Mouse (Mus musculus) liver, postnatal 0 days (tissue): ENCODE measurements at regions not wholly inside any gene's neighbourhood (a gene's known extent, or its start where the extent isn't known, plus 50 kb on each side); places are given as distances from the start of the nearest gene placed in this dataset.

ENCODE experiments used
- CTCF ChIP-seq: sonication (generic); IDR thresholded peaks from 2 replicates; pipeline ENCODE4 v1.5.1; 2016; ENCODE audit warnings: antibody characterized with exemption, low read depth
- EP300 ChIP-seq: IDR thresholded peaks from 2 replicates; pipeline ENCODE4 v1.6.1; 2016; ENCODE audit warnings: antibody characterized with exemption, low read depth, mild to moderate bottlenecking

DNA sequence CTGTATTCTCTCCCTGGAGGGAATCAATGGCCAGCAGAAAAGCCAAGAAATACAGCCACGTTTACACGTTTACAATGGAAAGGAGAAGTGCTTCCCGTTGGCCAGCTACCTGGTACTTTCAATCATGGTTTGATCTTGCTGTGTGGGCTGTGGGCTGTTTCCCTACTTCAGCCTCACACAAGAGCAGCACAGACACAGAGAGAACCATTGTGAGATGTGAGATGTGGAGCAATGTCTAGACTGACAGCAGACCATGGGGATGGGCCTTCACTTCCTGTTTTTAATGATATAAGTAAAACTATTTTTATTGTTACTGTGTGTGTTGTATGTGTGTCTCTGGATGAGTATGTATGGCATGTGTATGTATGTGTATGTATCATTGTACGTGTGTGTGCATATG is 156.2 kb downstream of the Mterf1b start:
- TF ChIP-seq CTCF (no peak), EP300 (no peak)
